Mouse (Mus musculus): ENCODE measurements around the gene Parvb. TPM values are rescaled to one million over a fixed set of nuclear protein-coding genes. Genes with fewer than 3 reads are reported as not detected.

Gene Parvb
- polyA plus RNA-seq, 1 experiment: 8.5 TPM

DNA sequence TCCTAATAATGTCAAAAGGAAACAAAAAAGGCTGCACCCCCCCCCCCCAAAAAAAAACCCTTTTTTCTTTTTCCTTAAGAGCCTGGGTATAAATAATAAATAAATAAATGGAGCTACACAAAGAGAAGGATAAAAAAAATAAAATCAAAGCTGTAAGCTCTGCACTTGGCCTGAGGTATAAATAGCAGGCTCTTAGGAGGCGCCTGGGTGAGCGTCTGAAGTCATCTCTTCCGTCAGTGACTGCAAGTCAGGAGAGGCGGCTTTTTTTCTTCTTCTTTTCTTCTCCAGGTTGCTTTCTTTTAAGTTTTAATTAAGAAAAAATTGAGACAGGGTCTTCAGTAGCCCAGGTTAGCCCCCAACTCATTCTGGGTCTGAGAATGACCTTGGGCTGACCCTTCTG lies 34.4 kb downstream of the Parvb start:
- no peaks in the 10 kb centered on the region for H3K36me3 ChIP-seq (ENCODE audit: control insufficient read depth, insufficient read depth, low read length)
- no peak for TF ChIP-seq CTCF (conservative IDR thresholded peaks at IDR 0.05; ENCODE audit: insufficient read depth, insufficient read length, low read depth, low read length)
- no peak for TF ChIP-seq POLR2A (IDR thresholded peaks at IDR 0.05; ENCODE audit: low read depth, low read length)
- 83% methylated on average over 4 of the region's 4 CpGs for WGBS
- DNase-seq: no peak
- no peak overlapping the region for H3K27ac ChIP-seq (ENCODE audit: insufficient read depth, low read depth, low read length)
- 0 out of 2 replicates have a peak, but pooled peaks cover 6% of the 10 kb centered on the region for H3K4me1 ChIP-seq (ENCODE audit: control insufficient read depth, insufficient read depth, low read length)
- no peak overlapping the region for H3K4me3 ChIP-seq (ENCODE audit: insufficient read depth, low read depth, low read length)
- no peaks in the 10 kb centered on the region for H3K27me3 ChIP-seq (replicated peaks; ENCODE audit: control insufficient read depth, insufficient read depth, low read length)

DNA sequence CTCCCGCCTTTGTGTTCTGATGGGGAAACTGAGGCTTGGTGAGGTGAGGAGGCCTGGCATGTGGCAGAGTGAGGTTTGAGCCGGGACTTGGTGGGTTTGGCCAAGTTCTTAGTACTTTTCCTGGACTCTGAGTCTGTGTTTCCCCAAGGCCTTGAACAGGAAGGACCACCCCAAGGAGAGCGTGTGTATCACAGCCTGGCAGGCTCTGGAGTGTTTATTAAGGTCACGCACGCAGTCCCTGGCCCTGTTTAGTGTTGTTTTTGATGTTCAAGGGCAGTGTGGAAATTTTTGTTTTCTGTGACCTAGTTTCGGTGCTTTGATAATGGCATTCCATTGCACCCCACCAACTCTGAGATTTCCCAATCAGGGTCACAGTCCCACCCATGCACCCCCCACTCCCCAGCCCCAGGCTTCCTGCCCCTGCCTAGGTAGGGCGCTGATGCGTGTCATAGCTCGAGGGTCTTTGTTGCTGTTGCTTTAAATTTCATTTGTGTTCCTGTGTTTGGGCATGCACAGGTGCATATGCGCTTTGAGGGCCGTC lies 35.9 kb downstream of the Parvb start:
- Histone ChIP-seq H3K36me3 (ENCODE audit: control insufficient read depth, insufficient read depth, low read length) (no peaks in the 10 kb centered on the region), H3K27ac (ENCODE audit: insufficient read depth, low read depth, low read length) (no peak overlapping the region), H3K4me3 (ENCODE audit: insufficient read depth, low read depth, low read length) (no peak overlapping the region), H3K4me1 (ENCODE audit: control insufficient read depth, insufficient read depth, low read length) (0 out of 2 replicates have a peak, but pooled peaks cover 6% of the 10 kb centered on the region), H3K27me3 (replicated peaks; ENCODE audit: control insufficient read depth, insufficient read depth, low read length) (no peaks in the 10 kb centered on the region)
- TF ChIP-seq CTCF (conservative IDR thresholded peaks at IDR 0.05; ENCODE audit: insufficient read depth, insufficient read length, low read depth, low read length): no peak
- no peak for DNase-seq
- WGBS: 75% methylated on average over 11 of the region's 11 CpGs

- Histone ChIP-seq H3K36me3 (ENCODE audit: control insufficient read depth, insufficient read depth, low read length) (no peaks in the 10 kb centered on the region), H3K27ac (ENCODE audit: insufficient read depth, low read depth, low read length) (no peak overlapping the region), H3K27me3 (replicated peaks; ENCODE audit: control insufficient read depth, insufficient read depth, low read length) (no peaks in the 10 kb centered on the region), H3K4me1 (ENCODE audit: control insufficient read depth, insufficient read depth, low read length) (0 out of 2 replicates have a peak, but pooled peaks cover 6% of the 10 kb centered on the region), H3K4me3 (ENCODE audit: insufficient read depth, low read depth, low read length) (no peak overlapping the region)
- no peak for DNase-seq
- no peak for TF ChIP-seq POLR2A (IDR thresholded peaks at IDR 0.05; ENCODE audit: low read depth, low read length)
- 87% methylated on average over 10 of the region's 10 CpGs for WGBS
Observed at GRCm38 (mm10) chr15:84269107-84269633, 37.3 kb downstream of the Parvb start.

DNA sequence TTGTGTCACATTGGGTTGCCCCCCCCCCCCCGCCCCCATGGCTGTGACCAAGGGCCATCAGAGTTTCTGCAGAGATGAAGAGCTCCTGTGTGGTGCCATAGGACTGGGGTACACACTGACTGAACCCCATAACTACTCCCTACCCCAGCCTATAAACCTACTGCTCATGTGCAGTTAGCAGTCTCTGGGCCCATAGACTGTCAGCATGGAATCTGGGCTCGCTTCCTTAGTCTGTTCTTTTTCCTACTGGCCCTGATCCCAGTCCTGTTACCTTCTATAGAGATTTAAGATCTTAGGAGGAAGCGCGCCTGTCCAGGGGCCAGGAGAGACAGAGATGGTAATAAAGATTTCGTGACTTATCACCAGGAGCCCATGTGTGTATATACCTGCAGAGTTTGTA lies 38.2 kb downstream of the Parvb start:
- no peak overlapping the region for H3K27ac ChIP-seq (ENCODE audit: insufficient read depth, low read depth, low read length)

GRCm38 (mm10) chr15:84270463-84270862 lies 38.6 kb downstream of the Parvb start:
- 0 out of 2 replicates have a peak, but pooled peaks cover 6% of the 10 kb centered on the region for H3K4me1 ChIP-seq (ENCODE audit: control insufficient read depth, insufficient read depth, low read length)
- TF ChIP-seq CTCF (conservative IDR thresholded peaks at IDR 0.05; ENCODE audit: insufficient read depth, insufficient read length, low read depth, low read length) (no peak), POLR2A (IDR thresholded peaks at IDR 0.05; ENCODE audit: low read depth, low read length) (no peak)
- H3K36me3 ChIP-seq (ENCODE audit: control insufficient read depth, insufficient read depth, low read length): no peaks in the 10 kb centered on the region
- peak; percentile 53 for DNase-seq
- H3K4me3 ChIP-seq (ENCODE audit: insufficient read depth, low read depth, low read length): no peak overlapping the region
- WGBS: 52% methylated on average over 6 of the region's 6 CpGs
- no peak overlapping the region for H3K27ac ChIP-seq (ENCODE audit: insufficient read depth, low read depth, low read length)
- no peaks in the 10 kb centered on the region for H3K27me3 ChIP-seq (replicated peaks; ENCODE audit: control insufficient read depth, insufficient read depth, low read length)

More for the DNA sequence above, 38.2 kb downstream of the Parvb start:
- peak; percentile 20 for DNase-seq
- TF ChIP-seq POLR2A (IDR thresholded peaks at IDR 0.05; ENCODE audit: low read depth, low read length) (no peak), CTCF (conservative IDR thresholded peaks at IDR 0.05; ENCODE audit: insufficient read depth, insufficient read length, low read depth, low read length) (no peak)
- 0 out of 2 replicates have a peak, but pooled peaks cover 6% of the 10 kb centered on the region for H3K4me1 ChIP-seq (ENCODE audit: control insufficient read depth, insufficient read depth, low read length)
- no peaks in the 10 kb centered on the region for H3K27me3 ChIP-seq (replicated peaks; ENCODE audit: control insufficient read depth, insufficient read depth, low read length)
- no peak overlapping the region for H3K4me3 ChIP-seq (ENCODE audit: insufficient read depth, low read depth, low read length)
- no peaks in the 10 kb centered on the region for H3K36me3 ChIP-seq (ENCODE audit: control insufficient read depth, insufficient read depth, low read length)
- WGBS: 65% methylated on average over 5 of the region's 5 CpGs

DNA sequence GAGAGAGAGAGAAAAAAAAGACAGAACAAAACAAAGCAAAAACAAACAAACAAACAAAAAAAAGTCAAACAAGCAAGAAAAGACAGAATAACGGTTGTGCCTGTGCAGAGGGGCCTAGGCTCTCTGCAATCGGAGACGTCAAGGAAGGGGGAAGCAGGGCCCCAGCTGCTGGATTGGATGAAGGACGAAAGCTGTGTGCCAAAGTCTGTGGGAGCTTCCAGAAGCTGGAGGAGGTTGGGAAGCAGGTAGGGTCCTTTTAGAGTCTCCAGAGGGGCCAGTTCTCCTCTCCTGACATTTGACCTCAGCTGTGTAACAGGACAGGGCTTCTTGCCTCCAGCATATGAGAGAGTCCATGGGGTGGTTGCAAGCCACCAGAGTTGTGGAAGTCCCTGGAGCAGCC lies 44.2 kb downstream of the Parvb start:
- 77% methylated on average over 4 of the region's 4 CpGs for WGBS
- H3K4me3 ChIP-seq (ENCODE audit: insufficient read depth, low read depth, low read length): no peak overlapping the region
- TF ChIP-seq CTCF (conservative IDR thresholded peaks at IDR 0.05; ENCODE audit: insufficient read depth, insufficient read length, low read depth, low read length) (no peak), POLR2A (IDR thresholded peaks at IDR 0.05; ENCODE audit: low read depth, low read length) (no peak)

GRCm38 (mm10) chr15:84278091-84278490 lies 46.2 kb downstream of the Parvb start:
- Histone ChIP-seq H3K36me3 (ENCODE audit: control insufficient read depth, insufficient read depth, low read length) (no peaks in the 10 kb centered on the region), H3K27ac (ENCODE audit: insufficient read depth, low read depth, low read length) (no peak overlapping the region), H3K4me1 (ENCODE audit: control insufficient read depth, insufficient read depth, low read length) (peaks cover 3% of the 10 kb centered on the region; the same call in 1 of the 2 replicates), H3K27me3 (replicated peaks; ENCODE audit: control insufficient read depth, insufficient read depth, low read length) (no peaks in the 10 kb centered on the region), H3K4me3 (ENCODE audit: insufficient read depth, low read depth, low read length) (no peak overlapping the region)
- DNase-seq: peak; percentile 87
- TF ChIP-seq CTCF (conservative IDR thresholded peaks at IDR 0.05; ENCODE audit: insufficient read depth, insufficient read length, low read depth, low read length) (no peak), POLR2A (IDR thresholded peaks at IDR 0.05; ENCODE audit: low read depth, low read length) (no peak)
- 31% methylated on average over 7 of the region's 7 CpGs for WGBS

More for the DNA sequence above, 44.2 kb downstream of the Parvb start:
- no peak for DNase-seq
- no peak overlapping the region for H3K27ac ChIP-seq (ENCODE audit: insufficient read depth, low read depth, low read length)
- no peaks in the 10 kb centered on the region for H3K27me3 ChIP-seq (replicated peaks; ENCODE audit: control insufficient read depth, insufficient read depth, low read length)
- H3K4me1 ChIP-seq (ENCODE audit: control insufficient read depth, insufficient read depth, low read length): peaks cover 3% of the 10 kb centered on the region; the same call in 1 of the 2 replicates
- no peaks in the 10 kb centered on the region for H3K36me3 ChIP-seq (ENCODE audit: control insufficient read depth, insufficient read depth, low read length)

Data from kidney, adult 2 months (tissue).